Mouse (Mus musculus) liver, embryonic 13.5 days (tissue): ENCODE results near the gene Gm7876. TPM values are rescaled to one million over a fixed set of nuclear protein-coding genes. Genes with fewer than 3 reads are reported as not detected.
"Not testable (repeated sequence)": the region's sequence is repeated elsewhere in the genome, so short reads cannot be mapped to it uniquely, and the experiment has no call there.

ENCODE experiments used
- ATAC-seq: fragments of 200-750 bp; cut with Nextera tagmentation; 2 replicates; pipeline ENCODE4 v1.8.0; 2017; ENCODE audit warnings: low read depth, mild to moderate bottlenecking, moderate number of reproducible peaks, moderate library complexity
- DNase-seq: peaks from one replicate; pipeline ENCODE4 v3.0.0; 2022
- H3K27ac ChIP-seq: fragments of 300-500 bp; sonication (generic); 2 replicates; pipeline ENCODE4 v1.5.1; 2015; ENCODE audit warnings: moderate library complexity, mild to moderate bottlenecking, inconsistent platforms
- H3K27me3 ChIP-seq: fragments of 300-500 bp; sonication (generic); 2 replicates; pipeline ENCODE4 v1.6.1; 2015; ENCODE audit warnings: mild to moderate bottlenecking, inconsistent platforms
- H3K36me3 ChIP-seq: fragments of 300-500 bp; sonication (generic); 2 replicates; pipeline ENCODE4 v1.6.1; 2015; ENCODE audit warnings: mild to moderate bottlenecking, inconsistent platforms
- H3K4me1 ChIP-seq: fragments of 300-500 bp; sonication (generic); replicated peaks from 2 replicates; pipeline ENCODE4 v1.6.1; 2015; ENCODE audit warnings: inconsistent platforms
- H3K4me2 ChIP-seq: fragments of 300-500 bp; sonication (generic); 2 replicates; pipeline ENCODE4 v1.6.1; 2015; ENCODE audit warnings: inconsistent platforms, mild to moderate bottlenecking, moderate library complexity
- H3K4me3 ChIP-seq: fragments of 300-500 bp; sonication (generic); replicated peaks from 2 replicates; pipeline ENCODE4 v1.5.1; 2015; ENCODE audit warnings: mild to moderate bottlenecking, inconsistent platforms
- H3K9ac ChIP-seq: fragments of 300-500 bp; sonication (generic); 2 replicates; pipeline ENCODE4 v1.6.1; 2015; ENCODE audit warnings: mild to moderate bottlenecking, inconsistent platforms
- H3K9me3 ChIP-seq: fragments of 300-500 bp; sonication (generic); replicated peaks from 2 replicates; pipeline ENCODE4 v1.6.1; 2016; ENCODE audit warnings: inconsistent platforms
- WGBS: fragments of 180-500 bp; shearing (Covaris S2); methylation state at CpG from one replicate; pipeline ENCODE4 v1.1.7; 2015; ENCODE audit not compliant: insufficient replicate concordance; 5-methylcytosine and 5-hydroxymethylcytosine counted together
- polyA plus RNA-seq: library from polyadenylated mRNA; unstranded; fragments of >200 nt; fragmentation: Nextera tagmentation; extraction: Ambion mirVana; gene quantifications from 2 replicates; pipeline ENCODE4 v1.2.1, GENCODE M21; 2015

The Gm7876 gene
- not detected in 2 replicates for polyA plus RNA-seq

DNA sequence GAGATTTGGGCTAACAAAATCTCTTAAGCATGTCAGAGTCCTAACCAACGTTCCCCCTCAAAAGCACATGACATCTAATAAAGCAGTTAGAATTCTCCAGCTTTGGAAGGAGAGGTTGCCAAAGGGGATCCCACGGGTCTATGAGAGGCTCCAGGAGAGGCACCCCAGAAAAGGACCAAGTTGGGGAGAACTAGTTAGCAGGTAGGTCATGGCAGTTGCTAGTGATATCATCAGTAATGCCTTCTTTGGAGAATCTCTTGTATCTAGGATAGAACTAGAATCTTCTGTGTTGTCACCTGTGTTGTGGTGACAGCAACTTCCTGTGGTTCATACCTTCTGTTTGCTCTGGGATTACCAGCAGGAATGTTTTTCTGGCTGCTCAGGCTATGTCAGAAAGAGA, at the start of gene Gm7876:
Gm7876 (plus strand) TSS at position 301 of the 400 bp plus-strand sequence.
- not testable (repeated sequence) for H3K27me3 ChIP-seq, DNase-seq, H3K4me1 ChIP-seq, H3K36me3 ChIP-seq, ATAC-seq, H3K4me2 ChIP-seq, H3K9ac ChIP-seq, H3K4me3 ChIP-seq, H3K9me3 ChIP-seq, H3K27ac ChIP-seq
- WGBS = 76% methylated on average over 1 of the region's 2 CpGs

DNA sequence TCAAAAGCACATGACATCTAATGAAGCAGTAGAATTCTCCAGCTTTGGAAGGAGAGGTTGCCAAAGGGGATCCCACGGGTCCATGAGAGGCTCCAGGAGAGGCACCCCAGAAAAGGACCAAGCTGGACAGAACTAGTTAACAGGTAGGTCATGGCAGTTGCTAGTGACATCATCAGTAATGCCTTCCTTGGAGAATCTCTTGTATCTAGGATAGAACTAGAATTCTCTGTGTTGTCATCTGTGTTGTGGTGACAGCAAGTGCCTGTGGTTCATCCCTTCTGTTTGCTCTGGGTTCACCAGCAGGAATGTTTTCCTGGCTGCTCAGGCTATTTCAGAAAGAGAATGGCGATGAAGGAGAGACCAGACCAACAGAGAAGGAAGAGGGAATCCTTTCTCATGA, 45.1 kb upstream of the Gm7876 start, which contains the start of gene Gm3239:
Gm3239 (plus strand) TSS at position 301 of the 400 bp plus-strand sequence.
- H3K9me3 ChIP-seq, H3K27ac ChIP-seq, H3K9ac ChIP-seq, H3K4me3 ChIP-seq, ATAC-seq, DNase-seq, H3K4me1 ChIP-seq, H3K4me2 ChIP-seq, H3K27me3 ChIP-seq, H3K36me3 ChIP-seq: not testable (repeated sequence)
- no CpG with 5 or more reads among the region's 2 CpGs for WGBS

DNA sequence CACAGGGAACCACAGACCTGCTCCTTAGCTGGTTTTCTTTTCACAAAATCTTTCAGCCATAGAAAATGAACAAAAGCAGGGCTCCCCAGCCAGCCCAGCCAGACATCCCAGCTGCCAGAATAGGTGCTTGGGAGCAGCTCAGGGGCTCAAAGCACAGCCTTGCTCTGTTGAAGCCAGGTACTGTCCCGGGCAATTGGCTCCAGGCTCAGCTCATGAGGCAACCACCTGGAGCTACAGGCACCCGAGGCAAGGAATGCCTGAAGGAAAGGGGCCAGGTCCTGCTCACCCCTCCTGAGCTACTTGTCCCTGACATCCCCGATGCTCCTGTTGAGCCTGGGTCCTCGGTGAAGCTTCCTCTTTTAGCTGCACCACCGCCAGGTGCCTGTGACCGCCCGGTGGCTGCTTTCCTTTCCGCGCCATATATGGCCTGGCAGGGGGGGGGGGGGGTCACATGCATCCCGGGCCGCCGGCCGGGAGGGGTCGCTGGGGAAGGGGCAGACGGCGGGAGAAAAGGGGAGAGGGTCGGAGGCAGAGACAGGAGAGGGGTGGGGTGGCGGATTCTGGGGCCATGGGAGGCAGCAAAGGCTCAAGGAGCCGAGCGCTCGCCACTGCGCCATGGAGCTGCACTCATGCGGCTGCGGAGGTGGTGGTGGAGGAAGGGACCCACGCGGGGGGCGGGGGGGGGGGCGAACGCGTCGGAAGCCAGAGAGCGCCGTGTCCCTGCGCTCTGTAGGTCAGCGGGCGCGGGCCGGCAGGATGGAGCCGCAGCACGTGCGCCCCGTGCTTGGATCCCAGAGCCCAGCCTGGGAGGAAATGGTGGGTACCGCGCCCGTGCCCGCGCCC, 17.2 kb downstream of the Gm7876 start, which contains the start of gene Gm3252:
Gm3252 (plus strand) TSS at position 738 of the 843 bp plus-strand sequence.
- H3K4me1 ChIP-seq, H3K36me3 ChIP-seq, ATAC-seq, DNase-seq, H3K27me3 ChIP-seq, H3K27ac ChIP-seq, H3K9me3 ChIP-seq, H3K9ac ChIP-seq, H3K4me2 ChIP-seq, H3K4me3 ChIP-seq: not testable (repeated sequence)
- 2% methylated on average over 6 of the region's 47 CpGs for WGBS

Other genes starting within 250 kb of the Gm7876 start
- not detected in 2 replicates for gene Gm3182, start 227.5 kb upstream of the Gm7876 start, polyA plus RNA-seq
- not detected in 2 replicates for gene Gm3047, start 153.8 kb upstream of the Gm7876 start, polyA plus RNA-seq
- gene Gm8159, start 76.9 kb upstream of the Gm7876 start, polyA plus RNA-seq = not detected in 2 replicates
- not detected in 2 replicates for gene Gm3239, start 45.0 kb upstream of the Gm7876 start, polyA plus RNA-seq
- gene Gm3252, start 17.5 kb downstream of the Gm7876 start, polyA plus RNA-seq = not detected in 2 replicates
- gene Gm9602, start 67.1 kb downstream of the Gm7876 start, polyA plus RNA-seq = not detected in 2 replicates
- not detected in 2 replicates for gene Gm3269, start 128.9 kb downstream of the Gm7876 start, polyA plus RNA-seq
- gene Gm3264, start 146.3 kb downstream of the Gm7876 start, polyA plus RNA-seq = not detected in 2 replicates
- not detected in 2 replicates for gene Gm3278, start 183.2 kb downstream of the Gm7876 start, polyA plus RNA-seq